Mouse (Mus musculus) lung, postnatal 10 days (tissue): ENCODE results near the gene Tmx2.

Experiments
- DNase-seq: peaks from one replicate; pipeline ENCODE4 v3.0.0; 2021

The Tmx2 gene

DNA sequence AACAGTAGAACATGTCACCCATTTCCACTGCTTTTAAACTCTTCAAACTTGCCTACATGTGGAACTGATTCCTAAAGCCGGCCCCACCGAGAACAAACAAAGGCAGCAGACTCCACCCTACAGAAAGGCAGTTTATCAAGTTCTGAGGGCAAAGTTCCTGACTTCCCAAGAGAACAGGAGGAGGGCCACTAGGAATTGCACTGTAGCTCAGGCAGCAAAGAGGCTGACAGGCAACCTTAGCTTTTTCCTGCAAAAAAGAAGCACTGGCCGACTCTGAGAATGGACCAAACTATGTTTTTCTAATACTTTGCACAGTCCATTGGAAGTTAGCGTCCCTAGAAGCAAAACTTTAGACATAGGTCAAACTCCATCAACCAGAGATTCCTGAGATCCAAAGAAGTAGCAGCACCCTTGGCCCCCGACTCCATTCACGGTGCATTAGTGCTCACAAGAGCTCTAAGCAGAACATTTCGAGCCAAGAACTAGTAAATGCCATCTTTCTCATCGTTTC lies 42.7 kb downstream of the Tmx2 start:
- DNase-seq, result peak; percentile 68

DNA sequence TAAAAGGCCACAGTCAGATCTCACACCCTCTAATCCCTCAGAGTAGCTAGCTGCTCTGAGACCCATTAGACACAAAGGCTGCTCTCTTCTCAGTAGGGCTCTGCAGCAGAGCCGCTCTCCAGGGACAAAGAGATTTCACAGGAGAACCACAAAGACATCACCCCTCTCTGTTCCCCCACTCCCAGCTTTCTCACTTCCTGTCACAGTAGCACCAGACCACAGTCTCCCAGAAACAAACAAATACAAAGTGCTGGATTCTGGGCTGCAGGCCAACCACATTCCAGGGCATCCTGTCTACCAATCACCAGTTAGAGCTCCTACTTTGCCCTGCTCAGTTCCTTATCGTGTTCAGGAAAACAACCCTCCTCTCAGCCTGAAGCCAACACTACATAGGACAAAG lies 43.3 kb downstream of the Tmx2 start:
- peak; percentile 98 for DNase-seq

DNA sequence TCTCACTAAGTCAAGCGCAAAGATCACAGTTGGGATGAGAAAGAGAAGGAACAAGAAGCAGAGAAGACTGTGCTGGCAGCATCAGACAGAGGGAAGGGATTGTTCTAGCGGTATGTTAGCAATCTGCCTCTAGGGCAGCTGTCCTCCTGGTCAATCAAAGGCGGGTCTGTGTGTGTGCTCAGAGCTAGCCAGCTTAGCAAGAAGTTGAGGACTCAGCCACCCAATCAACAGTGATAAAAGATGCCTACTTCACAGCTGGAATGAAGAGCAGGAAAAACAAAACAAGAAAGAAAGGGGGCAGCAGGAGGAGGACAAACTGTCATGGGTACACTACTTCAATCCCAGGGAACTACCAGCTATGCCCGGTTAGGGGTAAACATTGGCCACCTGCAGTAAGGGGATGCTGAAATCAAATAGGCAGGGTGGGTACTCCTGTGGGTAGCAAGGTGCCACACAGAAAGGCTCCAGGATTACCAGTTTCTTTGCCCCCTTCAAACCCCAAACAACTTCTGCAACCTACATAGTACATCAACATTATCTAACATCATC lies 43.9 kb downstream of the Tmx2 start:
- DNase-seq, result peak; percentile 40

DNA sequence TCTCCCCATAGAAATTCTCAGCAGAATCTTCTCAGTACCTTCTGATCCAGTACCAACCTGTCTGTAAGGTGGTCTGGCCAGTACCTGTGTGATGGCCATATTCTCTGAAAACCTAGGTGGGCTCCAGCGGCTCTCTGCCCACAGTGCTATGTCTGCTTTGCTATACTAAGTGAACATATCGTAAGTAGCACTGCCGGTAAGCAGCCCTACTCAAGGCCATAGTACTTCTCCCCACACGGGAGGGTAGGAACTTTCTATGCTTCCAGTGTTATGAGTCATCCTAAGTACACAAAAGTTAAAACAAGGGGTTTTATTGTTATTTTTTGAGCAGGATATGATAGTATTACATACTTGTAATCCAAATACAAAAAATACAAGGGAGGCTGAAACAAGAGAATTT lies 44.9 kb downstream of the Tmx2 start:
- no peak for DNase-seq

DNA sequence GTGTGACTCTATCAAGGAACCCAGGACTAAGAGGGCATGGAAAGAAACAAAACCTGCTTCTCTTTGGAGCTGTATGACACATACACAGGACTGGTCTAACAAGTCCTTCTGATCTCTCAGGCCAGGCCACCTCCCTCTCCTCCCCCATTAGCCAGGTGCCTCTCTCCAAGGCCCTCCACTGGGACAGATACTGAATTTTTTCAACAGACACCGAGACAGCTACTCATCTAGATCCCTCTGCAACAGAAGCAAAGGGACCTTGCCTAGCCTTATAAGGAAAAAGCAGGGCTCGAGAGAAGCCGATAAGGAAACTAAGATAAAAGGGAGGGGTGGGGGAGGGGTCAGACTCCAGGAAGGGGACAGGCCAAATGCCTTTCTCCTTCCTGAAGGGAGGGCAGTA lies 45.9 kb downstream of the Tmx2 start:
- DNase-seq, result no peak

DNA sequence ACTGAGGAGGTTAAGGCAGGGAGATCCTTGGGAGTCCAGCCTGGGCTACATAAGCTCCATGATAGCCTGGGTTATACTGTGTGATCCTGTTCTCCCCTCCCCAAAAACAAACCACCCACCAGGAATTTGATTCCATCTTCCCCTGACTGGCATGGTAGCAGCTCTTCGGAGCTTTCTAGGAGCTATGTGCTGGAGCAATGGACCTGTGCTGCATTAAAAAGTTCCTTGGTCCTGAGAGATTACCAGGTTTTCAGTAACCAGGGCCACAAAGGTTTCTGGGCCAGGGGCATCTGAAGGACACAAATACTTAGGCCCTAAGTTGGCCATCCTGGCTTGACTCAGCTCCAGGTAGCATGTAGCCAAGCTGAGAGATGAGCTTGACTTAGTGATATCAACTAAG lies 46.9 kb downstream of the Tmx2 start:
- no peak for DNase-seq

DNA sequence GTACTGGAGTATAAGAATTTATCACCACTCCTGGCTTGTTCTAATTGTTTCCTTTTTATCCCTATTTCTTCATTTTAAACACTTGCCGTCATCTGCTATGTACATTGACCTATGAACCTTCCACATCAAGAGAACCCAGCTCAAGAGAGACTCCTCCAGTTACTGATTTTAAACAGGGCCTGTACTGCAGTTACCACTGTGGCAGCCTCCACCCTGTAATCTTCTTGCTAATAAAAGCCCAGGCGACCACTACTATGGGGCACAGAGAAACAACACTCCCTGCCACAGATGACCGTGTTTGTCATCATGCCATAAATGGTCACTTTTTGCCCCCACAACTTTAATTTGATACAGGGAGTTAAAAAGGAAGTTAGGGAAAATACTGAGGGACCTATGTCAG lies 51.9 kb downstream of the Tmx2 start:
- no peak for DNase-seq

DNA sequence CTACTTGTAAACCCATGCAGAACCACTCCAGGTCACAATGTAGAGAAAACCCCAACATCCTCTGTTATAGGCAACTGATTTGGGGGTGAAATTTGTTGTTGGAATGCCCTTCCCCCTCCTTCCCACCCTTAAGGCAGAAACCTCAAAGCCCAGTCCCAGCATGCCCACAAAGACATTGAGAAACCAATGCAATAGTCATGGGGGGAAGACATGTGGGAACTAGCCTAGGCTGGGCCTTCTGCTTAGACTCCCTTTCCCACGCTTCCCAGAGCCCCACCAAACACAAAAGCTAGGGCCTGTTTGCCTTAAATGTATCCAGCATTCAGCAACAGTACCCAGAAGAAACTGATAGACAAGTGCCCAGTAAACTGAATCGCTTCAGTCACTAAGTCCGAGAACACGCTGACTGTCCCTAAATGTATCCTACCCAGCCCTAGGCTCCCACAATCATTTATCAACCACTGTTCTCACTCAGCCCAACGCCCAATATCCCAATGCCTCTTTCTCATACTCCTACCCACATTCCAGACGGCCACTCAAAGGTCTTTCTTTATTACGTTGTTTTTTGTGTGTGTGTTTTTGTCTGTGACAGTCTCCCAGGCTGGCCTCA lies 52.5 kb downstream of the Tmx2 start:
- DNase-seq, result no peak

DNA sequence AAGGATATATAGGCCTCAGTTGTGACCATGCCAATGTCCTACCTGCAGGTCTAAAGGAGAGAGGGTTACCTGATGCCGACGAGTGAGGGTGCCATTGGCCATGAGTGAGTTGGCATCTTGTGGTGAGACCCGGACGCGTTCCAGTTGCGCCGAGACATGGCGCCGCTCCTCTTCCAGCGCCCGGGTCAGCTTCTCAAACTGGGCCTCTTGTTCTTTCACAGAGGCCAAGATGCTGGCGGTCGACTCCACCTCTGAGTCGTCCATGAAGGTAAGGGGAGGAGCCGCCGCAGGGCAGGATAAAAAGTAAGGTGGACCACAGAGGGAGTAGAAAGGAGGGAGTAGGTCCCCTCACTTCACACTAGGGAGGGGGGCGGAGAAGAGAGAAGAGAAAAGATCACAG lies 54.7 kb downstream of the Tmx2 start:
- no peak for DNase-seq

DNA sequence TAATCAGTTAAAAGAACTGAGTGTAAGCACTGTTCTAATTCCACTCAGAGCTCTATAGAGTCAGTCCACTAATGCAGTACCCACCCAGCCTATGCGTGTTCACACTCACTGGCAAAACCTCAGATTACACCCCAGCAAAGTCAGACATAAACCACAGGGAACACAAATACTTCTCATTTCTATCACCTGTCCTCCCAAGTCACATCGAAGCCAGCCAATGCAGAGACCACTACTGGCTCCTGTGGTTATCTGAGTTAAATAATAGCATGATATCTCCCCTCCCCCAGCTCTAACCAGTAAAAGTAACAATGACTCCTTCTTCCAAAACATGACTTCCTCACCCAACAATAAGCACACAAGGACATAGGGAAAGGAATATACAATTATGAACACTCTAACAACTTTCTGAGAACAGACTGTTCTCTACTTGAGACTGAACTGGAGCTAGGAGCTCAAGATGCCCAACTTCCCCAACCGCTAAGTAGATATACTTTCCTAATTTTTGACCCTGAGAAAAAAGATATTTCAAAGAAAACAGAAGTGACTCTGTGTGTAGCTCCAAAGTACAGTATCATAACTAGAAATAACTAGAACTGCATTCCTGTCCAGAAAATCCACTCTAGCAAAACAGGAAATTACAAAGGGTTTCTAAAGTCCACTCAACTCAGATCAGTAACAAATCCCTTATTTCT lies 55.4 kb downstream of the Tmx2 start:
- DNase-seq, result no peak

DNA sequence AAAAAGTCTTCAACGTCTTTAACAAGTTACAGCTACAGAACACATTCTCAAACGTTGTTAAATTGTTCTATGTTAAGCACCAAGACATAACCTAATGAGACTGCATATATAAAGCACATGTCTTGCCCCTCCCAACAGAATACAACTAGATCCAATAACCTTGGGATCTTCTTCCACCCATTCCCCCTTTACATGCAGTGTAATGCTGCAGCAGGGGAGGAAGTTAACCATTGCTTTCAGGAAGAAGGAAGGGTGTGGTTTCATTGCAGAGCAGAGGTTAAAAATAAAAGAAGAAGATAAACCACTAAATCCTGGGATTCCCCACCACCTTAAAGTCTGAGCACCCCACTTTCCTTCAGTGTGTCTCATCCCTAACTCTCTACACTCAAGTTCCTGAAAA lies 56.3 kb downstream of the Tmx2 start:
- DNase-seq, result no peak
